Mouse (Mus musculus): ENCODE data around the gene Fmo9.

Gene Fmo9

DNA sequence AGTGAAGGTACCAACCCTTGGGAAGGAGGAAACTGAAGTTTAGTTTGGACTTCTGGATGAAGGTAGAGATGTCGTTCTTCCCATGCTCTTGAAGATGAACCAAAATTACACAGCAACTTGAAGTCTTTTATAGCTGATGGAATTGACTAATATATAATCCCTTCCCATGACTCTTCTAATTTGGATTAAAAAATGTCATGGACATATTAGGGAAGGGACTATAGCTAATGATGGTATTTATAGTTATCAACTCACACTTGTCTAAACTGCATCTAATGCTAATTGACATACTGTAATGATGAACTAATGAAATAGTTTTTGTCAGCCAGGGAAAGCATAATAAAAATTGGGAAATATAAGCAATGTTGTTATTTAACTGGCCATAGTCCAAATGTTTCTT lies at the start of gene Fmo9:
Fmo9 (minus strand) TSS at position 101 of the 400 bp plus-strand sequence.
- no peak for DNase-seq (ENCODE audit: low read depth, low spot score)

GRCm38 (mm10) chr1:166730886-166731285 lies 49.2 kb upstream of the Fmo9 start:
- DNase-seq (ENCODE audit: low read depth, low spot score): no peak

GRCm38 (mm10) chr1:166730215-166730614 lies 48.6 kb upstream of the Fmo9 start:
- no peak for DNase-seq (ENCODE audit: low read depth, low spot score)

GRCm38 (mm10) chr1:166710861-166711260 lies 29.2 kb upstream of the Fmo9 start:
- DNase-seq (ENCODE audit: low read depth, low spot score): no peak

DNA sequence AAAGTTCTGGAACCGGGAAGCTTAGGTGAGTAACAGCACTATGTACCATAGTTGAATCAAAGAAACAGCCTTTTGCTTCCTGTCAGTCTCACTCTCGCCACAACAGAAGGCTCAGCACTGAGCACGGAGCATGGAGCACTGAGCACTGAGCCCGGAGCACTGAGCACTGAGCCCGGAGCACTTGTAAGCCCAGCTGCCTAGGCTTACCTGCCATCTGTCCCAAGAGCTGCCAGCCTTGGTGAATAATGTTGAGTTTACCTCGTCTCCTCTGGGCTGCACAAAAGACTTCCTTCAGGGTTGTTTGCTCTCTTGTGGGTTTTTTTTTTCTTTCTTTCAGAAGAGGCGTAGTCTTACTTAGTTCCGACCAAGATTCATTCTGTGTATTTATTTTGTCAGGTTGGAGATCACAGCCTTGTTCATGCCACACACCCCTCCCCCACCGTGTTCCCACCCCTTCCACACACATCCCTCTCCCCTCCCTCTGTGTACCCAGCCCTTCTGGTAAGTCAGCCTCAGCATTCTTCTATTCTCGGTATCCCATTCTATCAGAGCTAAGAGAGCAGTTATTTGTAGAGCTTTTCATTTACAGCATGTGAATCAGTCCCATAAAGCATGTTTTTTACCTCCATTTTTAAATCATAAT lies 20.7 kb upstream of the Fmo9 start:
- no peak for DNase-seq (ENCODE audit: low read depth, low spot score)

DNA sequence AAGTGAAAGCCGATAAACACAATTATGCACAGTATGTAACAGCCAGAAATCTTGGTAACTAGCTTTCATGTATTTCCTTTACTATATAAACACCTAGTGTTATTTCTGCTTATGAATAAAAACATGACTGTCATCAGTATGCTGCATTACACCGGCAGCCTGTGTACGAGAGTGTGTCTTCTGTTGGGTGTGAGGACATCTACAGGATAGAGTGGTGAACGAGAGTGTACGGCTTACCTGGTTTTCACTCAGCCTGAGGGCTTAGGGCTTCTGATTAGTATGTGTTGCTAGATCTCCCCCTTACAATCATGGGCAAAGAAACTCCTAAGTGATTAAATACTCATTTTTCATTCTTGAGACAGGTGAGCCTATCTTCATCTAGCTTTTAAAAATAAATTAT lies 12.4 kb downstream of the Fmo9 start:
- no peak for DNase-seq (ENCODE audit: low read depth, low spot score)

GRCm38 (mm10) chr1:166660800-166661199 lies 20.8 kb downstream of the Fmo9 start:
- no peak for DNase-seq (ENCODE audit: low read depth, low spot score)

DNA sequence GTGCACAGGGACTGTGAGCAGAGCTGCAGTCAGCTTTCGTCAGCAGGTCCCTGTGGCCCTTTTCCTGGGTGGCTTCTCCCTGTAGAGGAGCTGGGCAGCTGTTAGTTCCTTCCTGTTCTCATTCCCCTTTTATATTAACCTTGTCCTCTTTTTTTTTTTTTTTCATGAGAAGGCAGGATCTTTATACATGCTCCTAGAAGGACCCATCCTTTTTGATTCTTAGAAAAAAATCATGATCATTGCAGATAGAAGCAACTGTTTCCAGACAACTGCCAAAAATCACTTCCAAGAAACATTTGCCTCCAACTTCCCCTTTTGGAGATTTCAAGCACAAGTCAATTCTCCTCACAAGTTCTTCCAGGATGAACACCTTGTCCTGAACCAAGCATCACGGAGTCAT lies 34.1 kb downstream of the Fmo9 start, which contains the start of gene Gm4847:
Gm4847 (minus strand) TSS at position 101 of the 400 bp plus-strand sequence.
- no peak for DNase-seq (ENCODE audit: low read depth, low spot score)
